Mouse (Mus musculus) macrophage (primary cell): Measurements from ENCODE around the gene Emcn. TPM values are rescaled to one million over a fixed set of nuclear protein-coding genes. Genes with fewer than 3 reads are reported as not detected.

Source experiments
- H3K27ac ChIP-seq: fragments of 350-480 bp; formaldehyde crosslinking; 2 replicates; pipeline ENCODE4 v1.9.0; 2021
- H3K36me3 ChIP-seq: fragments of 350-480 bp; formaldehyde crosslinking; 2 replicates; pipeline ENCODE4 v1.9.0; 2021; ENCODE audit errors: inconsistent target
- H3K4me3 ChIP-seq: fragments of 350-480 bp; formaldehyde crosslinking; 2 replicates; pipeline ENCODE4 v1.9.0; 2021; ENCODE audit errors: inconsistent target
- H3K79me2 ChIP-seq: fragments of 350-480 bp; formaldehyde crosslinking; 2 replicates; pipeline ENCODE4 v1.9.0; 2021; ENCODE audit errors: inconsistent target
- WGBS: methylation state at CpG from one replicate; pipeline ENCODE4 v1.1.7; 2026; ENCODE audit warnings: inconsistent platforms; ENCODE audit not compliant: missing documents; 5-methylcytosine and 5-hydroxymethylcytosine counted together
- polyA plus RNA-seq: library from polyadenylated mRNA; stranded (reverse); fragments of 250-400 nt; gene quantifications from 3 replicates; pipeline ENCODE4 v1.2.4, GENCODE M21; 2018; ENCODE audit warnings: inconsistent platforms
- total RNA-seq, 78 experiments: library from RNA; depleted of rRNA; stranded (reverse); fragments of 250-400 nt; gene quantifications; 1 replicate in 9 of 78; 2 replicates in 24 of 78; 3 replicates in 43 of 78; 4 replicates in 2 of 78; pipeline ENCODE4 v1.2.4; 2018; ENCODE audit warnings: inconsistent platforms in 56 of 78

Gene Emcn
- under 1 TPM in 1 of 26 experiments, not detected in 25; 0.20 TPM for total RNA-seq (2018; cell fraction: chromatin; rRNA removed)
- under 1 TPM in 11 of 26 experiments, not detected in 15; 0.07 to 0.38 (median 0.13) TPM for total RNA-seq (2018; cell fraction: cytosol; rRNA removed)
- not detected for total RNA-seq (2018; cell fraction: nucleus; rRNA removed)
- 0.30 to 0.89 TPM in 2 of 3 replicates, not detected in the other for polyA plus RNA-seq

- Histone ChIP-seq H3K36me3 (no peaks in the 10 kb centered on the region), H3K79me2 (no peaks in the 10 kb centered on the region), H3K4me3 (no peak within 1 kb of the TSS), H3K27ac (no peak within 1 kb of the TSS)
- 11% methylated on average over 8 of the region's 8 CpGs for WGBS
Measured at GRCm38 (mm10) chr3:137340938-137341337, at the start of gene Emcn. Gene Emcn, plus strand, starts transcription at chr3:137341067.

DNA sequence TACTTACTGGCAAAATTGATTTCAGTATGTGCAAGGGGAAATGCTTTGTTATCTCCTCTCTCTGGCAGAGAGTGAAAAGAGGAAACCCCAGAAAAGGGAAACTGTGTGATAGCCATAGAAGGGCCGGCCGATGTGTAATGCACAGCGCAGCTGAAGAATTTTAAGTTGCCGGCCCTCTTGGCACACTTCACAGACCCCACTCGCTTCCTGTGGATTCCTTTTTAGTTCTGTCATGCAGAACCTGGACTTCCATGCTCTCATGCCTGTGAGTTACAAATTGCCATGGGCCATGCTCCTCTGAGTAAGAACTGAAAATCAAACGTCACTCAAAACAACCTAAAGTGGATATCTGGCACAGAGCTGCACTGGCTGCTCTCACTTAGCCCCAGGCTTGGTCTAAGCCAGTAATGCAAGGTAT is 47.7 kb upstream of the Emcn start:
- Histone ChIP-seq H3K4me3 (no peak overlapping the region; the same call in 1 of the 2 replicates), H3K79me2 (no peaks in the 10 kb centered on the region), H3K27ac (no peak overlapping the region), H3K36me3 (no peaks in the 10 kb centered on the region)
- WGBS = 0% methylated on average over 6 of the region's 6 CpGs

DNA sequence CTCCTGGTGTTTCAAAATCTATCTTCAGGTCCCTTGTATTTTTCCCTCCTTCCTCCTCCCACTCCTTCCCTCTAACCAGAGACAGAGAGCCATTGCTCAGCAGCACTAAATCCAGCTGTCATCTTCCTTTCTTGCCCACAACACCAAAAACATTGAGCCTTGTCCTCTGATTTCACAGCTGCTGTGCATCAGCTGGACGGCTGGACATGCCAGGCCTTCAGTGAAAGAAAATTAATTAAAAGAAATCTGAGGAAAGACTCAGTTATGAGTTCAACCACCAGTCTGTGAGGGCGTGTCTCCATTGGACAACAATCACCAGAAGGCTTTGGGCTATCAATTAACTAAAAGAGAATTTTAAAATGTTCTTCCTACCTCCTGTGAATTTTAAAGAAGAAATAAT is 42.6 kb upstream of the Emcn start:
- no peaks in the 10 kb centered on the region for H3K79me2 ChIP-seq
- H3K4me3 ChIP-seq = no peak overlapping the region
- 86% methylated on average over 2 of the region's 2 CpGs for WGBS
- no peak overlapping the region for H3K27ac ChIP-seq
- no peaks in the 10 kb centered on the region for H3K36me3 ChIP-seq

- no peaks in the 10 kb centered on the region for H3K36me3 ChIP-seq
- H3K27ac ChIP-seq = no peak overlapping the region
- H3K79me2 ChIP-seq = no peaks in the 10 kb centered on the region
- no peak overlapping the region for H3K4me3 ChIP-seq
- WGBS = 54% methylated on average over 3 of the region's 3 CpGs
Measured at GRCm38 (mm10) chr3:137300210-137300609, 40.7 kb upstream of the Emcn start.

- no peaks in the 10 kb centered on the region for H3K79me2 ChIP-seq
- no peaks in the 10 kb centered on the region for H3K36me3 ChIP-seq
- H3K4me3 ChIP-seq = no peak overlapping the region
- no peak overlapping the region for H3K27ac ChIP-seq
Measured at GRCm38 (mm10) chr3:137301195-137301594, 39.7 kb upstream of the Emcn start.

DNA sequence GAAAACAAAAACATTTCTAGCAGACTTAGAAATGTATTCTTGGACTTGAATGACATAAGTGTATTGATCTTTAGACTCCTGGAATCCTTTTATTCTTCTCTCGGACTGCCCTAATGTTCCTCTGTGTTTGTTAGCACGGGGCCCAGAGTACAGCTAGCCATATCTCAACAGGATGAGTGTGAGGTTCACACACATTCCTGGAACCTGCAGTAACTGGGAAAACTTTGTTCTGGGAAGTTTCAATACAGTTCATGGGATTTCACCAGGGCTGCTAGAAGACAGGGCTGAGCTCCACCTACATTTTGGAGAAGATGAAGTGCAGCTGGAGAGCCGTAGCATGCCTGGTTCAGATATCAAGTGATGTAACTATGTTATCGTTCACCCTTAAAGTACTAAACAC is 38.1 kb upstream of the Emcn start:
- H3K36me3 ChIP-seq = no peaks in the 10 kb centered on the region
- no peak overlapping the region for H3K4me3 ChIP-seq
- no peaks in the 10 kb centered on the region for H3K79me2 ChIP-seq
- 85% methylated on average over 4 of the region's 4 CpGs for WGBS
- H3K27ac ChIP-seq = no peak overlapping the region

GRCm38 (mm10) chr3:137309959-137310358 is 30.9 kb upstream of the Emcn start:
- H3K36me3 ChIP-seq = no peaks in the 10 kb centered on the region
- H3K4me3 ChIP-seq = no peak overlapping the region
- H3K79me2 ChIP-seq = no peaks in the 10 kb centered on the region
- H3K27ac ChIP-seq = no peak overlapping the region

DNA sequence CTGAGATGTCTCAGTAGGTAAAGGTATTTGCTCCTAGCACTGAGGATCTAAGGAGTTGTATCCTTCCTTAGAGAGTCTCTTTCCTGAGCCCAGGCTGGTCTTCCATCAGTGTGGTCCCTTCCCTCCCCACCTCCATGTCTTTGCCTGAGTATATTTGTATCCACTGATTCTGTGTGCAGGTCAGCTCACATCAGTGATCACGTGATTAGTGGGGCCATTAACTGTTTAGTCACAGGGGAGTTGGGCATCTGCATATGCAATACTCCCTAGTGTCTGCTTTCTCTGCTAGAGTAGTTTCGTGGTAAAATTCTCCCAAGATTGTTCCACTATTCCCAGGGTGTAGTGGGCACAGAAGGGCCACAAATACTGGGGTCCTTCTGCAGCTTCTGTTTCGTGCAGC is 28.3 kb upstream of the Emcn start:
- 78% methylated on average over 3 of the region's 3 CpGs for WGBS
- Histone ChIP-seq H3K36me3 (no peaks in the 10 kb centered on the region), H3K79me2 (no peaks in the 10 kb centered on the region), H3K27ac (no peak overlapping the region), H3K4me3 (no peak overlapping the region)

DNA sequence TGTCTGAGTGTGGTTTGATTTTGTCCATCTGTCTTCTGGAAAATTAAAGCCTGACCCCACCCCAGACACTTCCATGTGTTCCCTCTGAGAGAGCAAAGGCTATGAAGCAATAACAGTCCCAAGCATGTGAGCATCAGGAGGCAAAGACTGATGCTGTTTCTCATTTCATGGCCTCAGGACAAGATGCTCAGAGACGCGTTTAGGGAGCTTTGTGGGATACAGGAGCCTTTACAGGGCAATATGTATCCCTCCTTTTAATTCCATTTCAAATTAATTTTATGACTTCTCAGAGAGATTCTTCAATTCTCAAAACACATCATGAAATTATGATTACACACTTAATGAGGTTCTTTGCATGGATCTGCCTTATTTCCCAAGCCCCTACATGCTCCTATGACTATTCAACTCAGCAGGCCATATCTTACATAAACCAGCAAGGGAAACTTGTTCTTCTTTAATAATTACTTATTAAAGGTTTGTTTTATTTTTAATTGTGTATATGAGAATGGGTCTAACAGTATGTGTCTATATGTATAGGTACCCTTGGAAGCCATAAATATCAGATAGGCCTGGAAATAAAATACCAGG is 27.0 kb upstream of the Emcn start:
- H3K4me3 ChIP-seq = no peak overlapping the region
- WGBS = 100% methylated on average over 2 of the region's 2 CpGs
- no peaks in the 10 kb centered on the region for H3K36me3 ChIP-seq
- H3K27ac ChIP-seq = no peak overlapping the region
- no peaks in the 10 kb centered on the region for H3K79me2 ChIP-seq

DNA sequence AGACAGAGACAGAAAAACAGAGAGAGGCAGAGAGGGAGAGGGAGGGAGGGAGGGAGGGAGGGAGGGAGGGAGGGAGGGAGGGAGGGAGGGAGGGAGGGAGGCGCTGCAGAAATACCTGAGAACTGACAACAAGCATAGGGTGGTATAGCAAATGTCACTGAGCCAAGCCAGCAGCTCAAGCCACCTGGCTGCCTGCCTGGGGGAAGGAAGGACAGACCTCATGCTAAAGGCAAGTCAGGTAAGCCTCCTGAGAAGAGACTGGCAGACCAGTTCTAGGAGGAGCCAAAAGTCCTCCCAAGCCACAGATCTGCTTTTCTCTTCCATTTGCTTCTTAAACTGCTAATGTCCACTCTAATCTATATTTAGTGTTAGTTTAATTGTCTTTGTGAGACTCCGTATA is 22.5 kb upstream of the Emcn start:
- WGBS = no CpG with 5 or more reads among the region's 2 CpGs
- no peaks in the 10 kb centered on the region for H3K36me3 ChIP-seq
- H3K4me3 ChIP-seq = no peak overlapping the region

DNA sequence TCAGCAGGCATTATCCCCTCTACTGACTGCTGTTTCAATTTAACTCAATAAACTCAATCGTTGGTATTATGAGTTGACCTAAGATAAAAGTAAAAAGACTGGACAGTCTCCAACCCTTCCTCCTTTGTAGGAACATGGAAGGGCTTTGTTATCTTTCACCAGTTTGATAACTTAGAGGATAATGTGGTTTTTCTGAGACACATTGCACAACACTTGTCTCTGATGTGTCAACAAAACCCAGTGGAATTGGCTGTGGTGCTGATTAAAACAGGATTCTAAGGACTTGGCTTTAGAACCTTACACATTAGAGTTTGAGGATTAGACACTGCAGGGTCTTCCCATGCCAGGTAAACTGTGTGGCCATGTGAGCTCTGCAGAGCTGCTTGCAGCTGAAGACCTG is 20.9 kb upstream of the Emcn start:
- 100% methylated on average over 1 of the region's 1 CpGs for WGBS
- Histone ChIP-seq H3K4me3 (no peak overlapping the region), H3K79me2 (no peaks in the 10 kb centered on the region), H3K36me3 (no peaks in the 10 kb centered on the region), H3K27ac (no peak overlapping the region)

More for the DNA sequence above, 22.5 kb upstream of the Emcn start:
- no peaks in the 10 kb centered on the region for H3K79me2 ChIP-seq
- no peak overlapping the region for H3K27ac ChIP-seq

DNA sequence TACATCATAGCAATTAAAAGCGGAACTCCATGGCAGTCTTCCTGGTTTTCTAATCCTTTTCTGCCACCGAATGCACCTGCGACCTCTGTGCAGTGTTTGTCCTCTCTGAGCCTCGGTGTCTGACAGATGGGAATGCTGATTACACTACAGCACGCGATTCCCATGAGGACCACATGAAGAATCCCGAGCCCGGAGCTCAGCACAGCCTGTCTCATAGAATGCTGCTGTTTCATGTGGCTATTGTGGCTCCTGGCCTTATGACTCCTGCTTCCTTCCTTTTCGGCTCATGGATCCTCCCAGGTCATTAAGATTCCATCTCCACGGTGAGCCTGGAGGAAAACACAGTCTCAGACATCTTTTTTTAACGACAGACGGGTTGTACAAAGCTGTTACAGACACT is 18.6 kb upstream of the Emcn start:
- H3K36me3 ChIP-seq = no peaks in the 10 kb centered on the region
- H3K27ac ChIP-seq = no peak overlapping the region
- H3K79me2 ChIP-seq = no peaks in the 10 kb centered on the region
- no peak overlapping the region for H3K4me3 ChIP-seq
- 65% methylated on average over 12 of the region's 12 CpGs for WGBS

DNA sequence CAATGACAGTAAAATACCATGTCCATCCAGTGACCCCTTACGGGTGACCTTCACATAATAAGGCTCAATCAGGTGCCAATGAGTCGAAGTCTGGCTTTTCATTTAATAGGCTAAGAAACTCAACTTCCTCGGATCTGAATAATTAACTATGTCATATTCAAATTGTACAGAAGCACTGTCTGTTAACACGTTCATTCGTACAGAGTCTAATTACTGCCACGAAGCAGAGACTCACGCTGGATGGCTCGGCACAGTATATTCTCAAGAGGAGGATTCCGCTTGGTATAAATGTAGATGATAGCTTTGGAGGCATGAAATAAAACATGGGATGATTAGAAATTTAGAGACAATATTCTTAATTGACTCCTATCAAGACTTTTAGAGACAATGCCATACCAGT is 11.0 kb upstream of the Emcn start:
- 89% methylated on average over 9 of the region's 9 CpGs for WGBS
- H3K79me2 ChIP-seq = no peaks in the 10 kb centered on the region

DNA sequence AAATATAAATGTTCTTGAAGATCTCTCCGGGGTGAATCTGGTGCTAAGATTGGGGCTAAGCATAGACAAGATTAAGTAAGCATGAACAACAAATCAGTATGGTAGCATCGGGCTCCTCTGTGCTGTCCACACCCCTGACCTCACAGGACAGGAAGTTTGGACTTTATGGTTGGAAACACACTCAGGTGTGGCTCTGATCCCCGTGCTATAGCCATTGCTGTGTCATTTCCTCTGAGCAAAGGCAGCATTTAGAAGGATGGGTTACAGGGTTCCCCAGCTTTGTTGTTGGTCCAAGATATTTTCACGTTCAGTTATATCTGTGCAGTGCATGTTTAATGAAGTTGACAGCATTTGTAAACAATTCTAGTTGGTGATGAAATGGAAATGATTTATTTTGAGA is 9.9 kb upstream of the Emcn start:
- Histone ChIP-seq H3K79me2 (no peaks in the 10 kb centered on the region), H3K4me3 (no peak overlapping the region), H3K36me3 (no peaks in the 10 kb centered on the region), H3K27ac (no peak overlapping the region)
- WGBS = 39% methylated on average over 4 of the region's 4 CpGs

More for the DNA sequence above, 11.0 kb upstream of the Emcn start:
- Histone ChIP-seq H3K27ac (no peak overlapping the region), H3K36me3 (no peaks in the 10 kb centered on the region), H3K4me3 (no peak overlapping the region)

DNA sequence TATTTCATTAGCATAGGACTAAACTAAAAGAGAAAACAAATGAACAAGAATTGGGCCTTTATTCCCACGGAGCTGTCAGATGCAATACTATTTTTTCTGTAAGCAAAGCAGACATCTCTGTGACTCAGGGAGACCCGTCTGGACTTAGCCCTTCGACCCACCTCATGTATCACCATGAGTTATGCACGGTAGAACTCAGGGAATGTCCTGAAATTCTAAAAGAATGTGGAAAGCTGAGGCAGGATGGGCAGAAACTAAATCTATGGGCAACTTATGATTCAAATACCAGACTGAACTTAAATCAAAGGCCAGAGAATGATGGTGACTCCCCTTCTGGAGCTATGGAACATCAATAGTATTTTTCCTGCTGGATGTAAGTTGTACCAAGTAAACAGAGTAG is 8.3 kb upstream of the Emcn start:
- WGBS = 85% methylated on average over 4 of the region's 4 CpGs
- Histone ChIP-seq H3K27ac (no peak overlapping the region), H3K79me2 (no peaks in the 10 kb centered on the region), H3K4me3 (no peak overlapping the region), H3K36me3 (no peaks in the 10 kb centered on the region)

DNA sequence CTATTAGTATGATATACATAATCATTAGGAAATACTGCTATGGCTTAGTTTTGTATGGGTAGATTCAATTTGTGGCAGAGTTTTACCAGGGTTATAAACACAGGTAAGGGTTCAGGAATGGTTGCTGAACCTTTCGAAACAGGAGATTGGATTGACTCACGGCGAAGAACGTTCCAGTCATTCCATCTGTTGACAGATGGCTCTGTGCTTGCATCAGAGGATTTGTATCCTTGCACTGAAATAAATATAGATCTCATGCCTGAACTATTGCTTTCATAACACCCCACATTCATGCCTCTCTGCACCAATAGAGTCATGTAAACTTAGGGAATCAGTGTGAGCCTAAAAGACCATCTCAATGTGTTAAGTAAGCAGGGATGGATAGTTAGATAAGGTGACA is 4.9 kb upstream of the Emcn start:
- Histone ChIP-seq H3K27ac (no peak overlapping the region), H3K36me3 (no peaks in the 10 kb centered on the region), H3K4me3 (no peak overlapping the region), H3K79me2 (no peaks in the 10 kb centered on the region)
- WGBS = 95% methylated on average over 4 of the region's 4 CpGs
